Mouse (Mus musculus): Measurements from ENCODE around the gene Myoc.

DNA sequence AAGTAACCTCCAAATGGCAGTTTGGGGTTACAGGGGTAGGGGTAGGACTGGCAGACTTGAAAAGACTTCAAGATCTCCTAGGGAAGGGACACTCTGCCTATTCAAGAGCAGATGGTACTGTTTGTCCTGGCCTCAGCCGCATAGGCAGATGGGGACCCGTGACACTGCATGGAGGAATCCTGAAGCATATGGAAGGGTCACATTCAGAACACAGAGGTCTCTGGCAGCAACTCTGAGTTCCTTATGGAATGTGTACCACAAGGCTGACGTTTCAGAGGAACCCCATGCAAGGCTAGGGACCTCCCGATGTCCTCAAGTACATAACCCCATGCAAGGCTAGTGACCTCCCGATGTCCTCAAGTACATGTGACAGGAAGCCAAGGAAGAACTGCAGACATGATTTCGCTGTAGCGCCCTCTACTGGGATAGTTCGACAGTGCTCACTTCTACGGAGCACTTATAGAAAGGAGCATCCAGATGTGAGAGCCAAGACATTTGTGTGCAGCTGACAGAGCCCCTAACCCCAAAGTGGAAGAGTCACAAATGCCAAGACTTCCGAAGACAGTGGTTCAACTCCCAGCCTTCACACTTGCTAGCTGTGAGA, 7.2 kb downstream of the Myoc start:
- TF ChIP-seq E2F4 (IDR thresholded peaks at IDR 0.05; ENCODE audit: insufficient read depth) = no peak
- no peak for TF ChIP-seq POLR2A (IDR thresholded peaks at IDR 0.05; ENCODE audit: insufficient read length, low read depth)
- no peak for TF ChIP-seq CEBPB (IDR thresholded peaks at IDR 0.05; ENCODE audit: insufficient read depth, poor library complexity, severe bottlenecking)
- TF ChIP-seq USF1 (IDR thresholded peaks at IDR 0.05; ENCODE audit: low read depth) = no peak
- TF ChIP-seq MYOG (IDR thresholded peaks at IDR 0.05; ENCODE audit: control insufficient read depth in 1 of 3, insufficient read depth in 1 of 3, insufficient read length in 2 of 3, low read depth in 2 of 3) = no peak
- TF ChIP-seq MAX (IDR thresholded peaks at IDR 0.05; ENCODE audit: low read depth) = no peak
- TF ChIP-seq POLR2AphosphoS2 (IDR thresholded peaks at IDR 0.05; ENCODE audit: insufficient read length, low read depth) = no peak
- no peak for TF ChIP-seq SRF (IDR thresholded peaks at IDR 0.05; ENCODE audit: control insufficient read depth, insufficient read length, low read depth)
- no peak for TF ChIP-seq MYOD1 (IDR thresholded peaks at IDR 0.05; ENCODE audit: control insufficient read depth in 1 of 3, insufficient read length in 2 of 3, low read depth in 2 of 3)
